Mouse (Mus musculus) fibroblast of lung, adult 2 months (primary cell): Measurements from ENCODE around the gene Stard8.
"Not testable (repeated sequence)": the region's sequence is repeated elsewhere in the genome, so short reads cannot be mapped to it uniquely, and the experiment has no call there.

ENCODE experiments used
- DNase-seq: peaks from one replicate; pipeline ENCODE4 v3.0.0-alpha.2; 2011; ENCODE audit warnings: low read depth

The Stard8 gene

DNA sequence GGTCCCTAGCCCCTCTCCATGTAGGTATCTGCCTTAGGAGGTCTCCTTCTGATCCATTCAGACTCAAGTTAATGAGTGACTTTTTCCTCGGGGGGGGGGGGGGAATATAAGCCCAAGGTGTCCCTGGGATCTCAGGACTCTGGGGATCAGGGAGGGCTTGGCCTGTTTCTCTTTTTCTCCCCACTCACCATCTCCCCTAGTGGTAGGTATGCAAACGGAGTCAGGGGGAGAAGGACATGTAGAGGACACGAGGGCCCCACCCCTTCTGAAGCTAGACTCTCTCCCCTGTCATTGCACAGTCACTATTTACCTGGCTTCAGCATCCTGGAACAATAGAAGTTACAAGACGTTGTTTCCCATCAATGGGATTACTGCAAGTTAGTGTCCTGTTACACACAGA lies 45.1 kb downstream of the Stard8 start:
- DNase-seq: no peak

GRCm38 (mm10) chrX:99049247-99049646 lies 46.2 kb downstream of the Stard8 start:
- DNase-seq: no peak

DNA sequence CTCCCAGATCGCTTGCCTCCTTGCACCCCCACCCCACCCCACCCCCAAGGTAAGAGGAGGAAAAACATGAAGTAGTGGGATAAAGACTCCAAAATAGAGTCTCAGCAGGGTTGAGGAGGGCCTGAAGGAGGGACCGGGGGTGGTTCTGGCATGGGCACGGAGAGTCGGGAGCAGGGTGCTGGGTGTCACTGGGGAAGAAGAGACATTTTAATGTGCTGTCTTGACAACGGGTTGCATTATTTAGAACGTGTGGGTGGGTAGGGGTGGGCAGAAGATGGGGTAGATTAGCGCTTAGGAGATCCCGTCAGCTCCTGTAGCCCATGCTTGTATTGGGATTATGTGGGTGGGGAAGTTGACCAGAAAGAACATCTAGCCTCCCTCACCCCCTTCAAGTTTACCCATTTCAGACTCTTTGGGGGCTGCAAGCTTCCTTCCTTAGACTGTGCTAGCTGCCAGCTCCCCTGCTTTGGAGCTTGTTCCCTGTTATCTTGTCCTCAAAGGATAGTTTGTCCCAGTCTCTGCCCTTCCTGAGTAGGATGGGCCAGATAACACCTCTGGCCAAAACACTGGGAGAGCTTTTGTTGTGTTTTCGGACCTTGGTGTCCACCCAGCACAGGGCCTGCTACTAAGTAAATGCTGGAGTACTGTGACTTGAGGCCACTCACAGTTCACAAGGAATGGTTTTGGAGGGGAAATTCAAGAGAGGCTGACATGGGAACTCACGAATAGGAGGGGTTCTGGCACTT lies 47.9 kb downstream of the Stard8 start:
- no peak for DNase-seq

- DNase-seq: no peak
These were observed 49.2 kb downstream of the Stard8 start for GRCm38 (mm10) chrX:99052255-99052654.

GRCm38 (mm10) chrX:99054512-99054911 lies 51.5 kb downstream of the Stard8 start:
- DNase-seq: no peak

DNA sequence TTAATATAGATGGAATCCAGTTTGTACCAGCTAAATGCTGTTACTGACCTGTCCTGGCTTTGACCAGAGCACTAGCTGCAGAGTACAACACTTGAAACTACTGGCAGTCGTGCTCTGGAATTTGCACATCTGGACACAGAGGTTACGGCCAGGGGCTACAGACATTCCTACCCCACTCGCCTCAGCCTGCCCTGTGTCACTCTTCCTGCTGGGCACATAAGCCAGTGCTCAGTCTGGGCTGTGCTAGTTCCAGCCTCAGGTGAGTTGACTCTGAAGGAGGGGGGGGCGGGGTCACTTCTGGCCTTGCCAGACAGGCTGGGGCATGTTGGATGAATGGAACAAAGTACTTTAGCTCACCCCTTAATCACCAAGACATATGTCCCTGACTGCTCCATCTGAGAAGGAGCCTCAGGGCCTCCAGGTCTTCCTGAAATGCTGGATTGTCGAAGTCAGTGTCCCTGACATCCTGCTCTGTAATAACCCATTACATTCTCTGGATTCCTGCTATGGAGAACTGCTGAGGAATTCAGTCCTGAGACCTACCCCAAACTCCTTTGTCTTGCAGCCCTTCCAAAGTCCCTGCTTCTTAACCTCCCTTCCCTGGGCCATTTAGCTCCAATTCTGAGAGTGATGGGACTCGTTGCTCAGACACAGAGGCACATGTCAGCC lies 54.9 kb downstream of the Stard8 start:
- DNase-seq: no peak

DNA sequence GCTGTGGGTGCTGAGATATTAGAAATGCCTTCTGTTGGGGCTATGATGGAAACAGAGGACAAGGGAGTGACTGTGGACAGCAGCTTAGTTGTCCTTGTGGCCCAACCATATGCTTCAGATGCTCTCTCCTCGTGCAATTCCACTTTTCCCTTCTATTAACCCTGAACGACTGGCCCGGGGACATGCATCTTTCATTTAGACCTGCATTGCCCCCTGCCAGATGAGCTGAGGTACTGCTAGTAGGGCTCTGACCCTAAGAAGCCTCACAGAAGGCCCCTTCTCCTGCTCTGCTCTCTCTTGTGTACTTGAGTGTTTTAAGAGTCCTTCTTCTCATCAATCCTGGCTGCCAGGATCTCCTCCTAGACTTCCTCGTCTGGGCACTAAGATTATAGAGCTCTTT lies 56.1 kb downstream of the Stard8 start:
- DNase-seq: no peak

DNA sequence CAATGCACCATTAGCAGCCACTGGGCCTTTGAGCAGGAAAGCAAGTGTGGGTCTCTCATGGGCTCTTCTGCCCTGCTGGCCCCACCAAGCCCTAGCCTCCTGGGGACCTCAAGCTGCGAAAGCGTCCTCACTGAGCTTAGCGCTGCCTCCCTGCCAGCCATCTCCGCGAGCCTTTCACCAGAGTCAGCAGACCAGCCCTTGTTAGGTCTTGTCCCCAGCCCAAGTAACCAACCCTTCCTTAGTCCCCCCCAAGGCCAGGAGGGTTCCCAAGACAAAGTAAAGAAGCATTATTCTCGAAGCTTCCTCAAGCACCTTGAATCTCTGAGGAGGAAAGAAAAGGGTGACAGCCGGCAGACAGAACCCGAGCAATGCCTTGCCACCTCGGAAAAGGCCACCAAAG lies 62.5 kb downstream of the Stard8 start:
- DNase-seq: no peak

- no peak for DNase-seq
These were observed 63.5 kb downstream of the Stard8 start for GRCm38 (mm10) chrX:99066550-99066949.

DNA sequence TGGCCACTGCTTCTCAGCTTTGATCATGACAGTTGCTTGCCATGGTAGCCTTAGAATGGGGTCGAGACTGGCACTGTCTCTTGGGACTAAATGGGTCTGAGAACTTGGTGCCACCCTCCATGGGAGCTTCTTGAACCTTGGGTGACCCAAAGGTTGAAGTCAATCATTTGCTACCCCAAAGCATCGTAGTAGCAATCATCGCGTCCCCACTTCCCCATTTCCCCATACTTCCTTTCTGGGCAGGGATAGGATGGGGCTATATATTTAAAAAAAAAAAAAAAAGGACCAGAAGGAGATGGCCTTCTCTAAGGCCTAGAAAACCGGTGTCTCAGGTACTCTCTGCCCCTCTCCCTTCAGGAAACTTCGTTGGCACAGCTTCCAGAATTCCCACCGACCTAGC lies 64.2 kb downstream of the Stard8 start:
- no peak for DNase-seq

- DNase-seq: no peak
These were observed 64.7 kb downstream of the Stard8 start for GRCm38 (mm10) chrX:99067671-99068151.

DNA sequence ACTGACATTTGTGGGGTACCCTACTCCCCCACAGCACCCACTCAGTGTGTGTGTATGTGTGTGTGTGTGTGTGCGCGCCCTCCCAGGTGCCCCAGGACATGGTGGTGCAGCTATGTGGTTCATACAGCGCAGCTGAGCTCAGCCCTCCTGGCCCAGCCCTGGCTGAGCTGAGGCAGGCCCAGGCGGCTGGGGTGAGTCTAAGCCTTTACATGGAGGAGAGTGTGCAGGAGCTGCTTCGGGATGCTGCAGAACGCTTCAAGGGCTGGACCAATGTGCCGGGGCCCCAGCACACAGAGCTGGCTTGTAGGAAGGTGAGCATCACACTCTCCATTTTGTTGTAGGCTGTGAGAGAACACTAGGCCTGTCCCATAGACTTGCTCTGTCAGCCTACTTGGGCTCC lies 68.1 kb downstream of the Stard8 start:
- DNase-seq: no peak

DNA sequence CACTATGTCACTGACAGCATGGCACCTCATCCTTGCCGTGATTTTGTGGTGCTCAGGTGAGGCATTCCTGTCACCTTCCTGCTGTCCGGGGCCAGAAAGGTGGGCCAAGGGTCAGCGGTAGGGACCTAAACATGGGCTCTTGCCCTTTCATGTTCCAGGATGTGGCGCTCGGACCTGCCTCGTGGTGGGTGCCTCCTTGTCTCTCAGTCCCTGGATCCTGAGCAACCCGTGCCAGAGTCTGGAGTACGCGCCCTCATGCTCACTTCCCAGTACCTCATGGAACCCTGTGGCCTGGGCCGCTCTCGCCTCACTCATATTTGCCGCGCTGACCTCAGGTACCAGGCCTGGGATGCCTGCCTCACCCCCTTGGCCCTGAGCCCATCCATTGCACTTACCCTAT lies 69.5 kb downstream of the Stard8 start:
- DNase-seq: no peak

DNA sequence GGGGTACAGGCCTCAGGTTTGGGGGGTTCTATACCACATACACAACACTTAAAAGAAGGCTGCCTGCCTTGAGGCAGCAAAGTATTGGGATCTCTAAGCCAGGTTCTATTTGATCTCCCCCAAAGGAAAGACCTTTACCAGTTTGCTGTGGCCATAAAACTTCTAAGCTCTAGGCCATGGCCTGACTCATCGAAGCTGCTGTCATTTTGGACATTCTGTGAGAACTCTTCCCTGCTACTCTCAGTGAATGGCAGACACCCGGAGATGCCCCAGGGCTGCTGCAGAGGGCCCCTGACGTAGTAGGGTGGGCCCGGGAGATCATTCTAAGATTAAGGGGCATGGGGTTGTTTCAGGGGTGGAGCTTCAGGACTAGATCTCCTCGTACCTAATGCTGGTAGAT lies 72.1 kb downstream of the Stard8 start:
- no peak for DNase-seq

DNA sequence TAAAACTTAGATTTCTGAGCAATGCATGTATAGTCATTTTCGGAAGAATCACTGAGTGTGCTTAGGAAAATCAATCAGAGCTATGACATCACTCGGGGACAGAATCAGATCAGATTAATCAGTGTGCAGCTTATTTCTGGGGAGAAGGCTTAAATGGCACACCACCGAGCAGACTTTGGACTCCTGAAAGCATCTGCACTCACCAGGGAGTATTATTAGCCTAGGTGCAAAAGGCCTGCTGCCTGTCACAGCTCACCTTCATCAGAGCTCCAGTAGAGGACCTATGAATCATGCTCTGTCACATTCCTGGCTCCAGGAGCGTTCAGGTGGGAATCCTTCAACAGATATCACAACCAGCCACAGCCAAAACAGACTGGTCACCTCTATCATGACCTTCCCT lies 73.4 kb downstream of the Stard8 start:
- no peak for DNase-seq

DNA sequence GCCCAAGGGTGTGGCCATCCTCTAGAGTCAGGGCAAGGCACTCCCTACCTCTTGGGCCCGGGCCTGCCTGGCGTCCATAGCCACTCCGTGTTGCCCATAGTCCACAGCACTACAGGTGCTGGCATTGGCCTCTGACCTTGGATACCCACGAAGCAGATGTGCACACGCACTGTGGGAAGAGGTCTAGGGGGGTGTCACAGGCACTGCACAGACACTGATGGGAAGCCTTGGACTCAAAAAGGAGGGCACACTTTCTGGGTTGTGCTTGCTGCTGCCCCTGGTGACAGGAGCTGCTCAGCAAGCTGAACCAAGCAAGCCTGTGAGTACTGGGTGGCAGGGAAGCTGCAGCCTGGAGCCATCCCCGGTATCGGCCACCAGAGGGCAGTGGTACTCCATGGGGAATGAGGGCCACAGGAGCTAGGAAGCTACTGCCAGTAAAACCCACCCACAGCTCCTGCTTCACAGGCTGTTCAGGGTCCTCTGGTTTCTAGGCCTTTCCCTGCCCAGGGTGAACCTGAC lies 75.4 kb downstream of the Stard8 start:
- DNase-seq: not testable (repeated sequence)

- DNase-seq: no peak
These were observed 89.7 kb downstream of the Stard8 start for GRCm38 (mm10) chrX:99092704-99093103.

- DNase-seq: not testable (repeated sequence)
These were observed 108.2 kb downstream of the Stard8 start for GRCm38 (mm10) chrX:99111088-99111724.

GRCm38 (mm10) chrX:99119510-99119909 lies 116.5 kb downstream of the Stard8 start:
- DNase-seq: no peak
